8 mouse cellular contexts compared by ENCODE assay signal in the genomic region with DNA sequence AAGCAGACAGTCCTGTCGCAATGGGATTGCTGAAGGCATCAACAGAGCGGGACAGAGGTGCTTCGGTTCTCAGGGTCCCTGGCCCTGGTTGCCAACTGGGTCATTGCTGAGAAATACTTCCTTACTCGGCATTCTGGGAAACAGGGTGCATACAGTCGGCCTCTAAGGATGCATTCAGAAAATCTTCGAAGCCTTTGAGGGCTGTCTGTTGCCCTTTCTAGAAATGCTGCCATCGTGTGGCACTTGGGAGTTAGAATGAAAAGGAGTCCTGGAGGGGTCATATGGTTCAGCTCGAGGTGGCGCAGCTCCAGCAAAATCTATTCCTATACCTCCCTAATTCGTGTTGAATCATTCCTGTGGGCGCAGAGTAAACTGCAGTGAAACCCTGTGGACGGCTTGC. TPM values are rescaled to one million over a fixed set of nuclear protein-coding genes. Genes with fewer than 3 reads are reported as not detected.
DNase-seq lines count a peak whose midpoint lies in the region; ATAC-seq lines count a peak whose summit lies in the region.

No protein-coding gene starts in this region.

- no peak overlapping the region for H3K27ac ChIP-seq in kidney, embryonic 15.5 days
- no peak overlapping the region for H3K27ac ChIP-seq in neural tube, embryonic 15.5 days (replicated peaks)

- H3K9me3 ChIP-seq in kidney, embryonic 15.5 days (replicated peaks) = no peaks in the 10 kb centered on the region
- no peaks in the 10 kb centered on the region for H3K9me3 ChIP-seq in neural tube, embryonic 15.5 days (replicated peaks)

- H3K27me3 ChIP-seq in kidney, embryonic 15.5 days = no peaks in the 10 kb centered on the region
- no peaks in the 10 kb centered on the region for H3K27me3 ChIP-seq in neural tube, embryonic 15.5 days (replicated peaks)

- no peak overlapping the region for H3K9ac ChIP-seq in kidney, embryonic 15.5 days
- no peak overlapping the region for H3K9ac ChIP-seq in neural tube, embryonic 15.5 days (replicated peaks)

- no peak overlapping the region for H3K4me2 ChIP-seq in kidney, embryonic 15.5 days
- peak overlapping the region; percentile 16; the same call in 1 of the 2 replicates for H3K4me2 ChIP-seq in neural tube, embryonic 15.5 days

- H3K4me1 ChIP-seq in kidney, embryonic 15.5 days = peaks cover 4% of the 10 kb centered on the region; the same call in 1 of the 2 replicates
- no peaks in the 10 kb centered on the region for H3K4me1 ChIP-seq in neural tube, embryonic 15.5 days

- no peak for ATAC-seq in kidney, embryonic 15.5 days (replicated peaks; ENCODE audit: low FRiP score)
- ATAC-seq in neural tube, embryonic 15.5 days (ENCODE audit: low FRiP score) = no peak

- H3K4me3 ChIP-seq in kidney, embryonic 15.5 days (replicated peaks) = no peak overlapping the region
- no peak overlapping the region for H3K4me3 ChIP-seq in neural tube, embryonic 15.5 days (replicated peaks)

- DNase-seq in kidney, adult 11 months = peak; percentile 62
- DNase-seq in MN1 (ENCODE audit: low spot score) = peak; percentile 21
- peak; percentile 49 for DNase-seq in embryo, embryonic 11 days
- DNase-seq in kidney, postnatal 4 days = peak; percentile 62 to 68
- DNase-seq in cerebellum, adult 11 months = no peak
- no peak for DNase-seq in gastrocnemius, postnatal 25 days

- H3K36me3 ChIP-seq in kidney, embryonic 15.5 days = no peaks in the 10 kb centered on the region
- H3K36me3 ChIP-seq in neural tube, embryonic 15.5 days = no peaks in the 10 kb centered on the region

- WGBS in kidney, embryonic 15.5 days = 38% methylated on average over 12 of the region's 12 CpGs
- WGBS in neural tube, embryonic 15.5 days = 48% methylated on average over 12 of the region's 12 CpGs

RNA-seq across cellular contexts. Expression of gene Spp1, which starts 2.0 kb away (rescaled TPM):
- polyA plus RNA-seq in kidney, embryonic 15.5 days (2015; fragmentation: Nextera tagmentation; extraction: Ambion mirVana) = 64.9 and 527 TPM in 2 replicates
- polyA plus RNA-seq in neural tube, embryonic 15.5 days (2015; fragmentation: Nextera tagmentation; extraction: Ambion mirVana) = 20.5 and 23.8 TPM in 2 replicates
- total RNA-seq in gastrocnemius, postnatal 25 days (2021) = 1 to 10 TPM; 2.6 to 3.3 TPM

RNA-seq across cellular contexts. Expression of gene Pkd2, which starts 26.4 kb away (rescaled TPM):
- 16.5 and 18.5 TPM in 2 replicates for polyA plus RNA-seq in kidney, embryonic 15.5 days (2015; fragmentation: Nextera tagmentation; extraction: Ambion mirVana)
- 8.7 and 8.8 TPM in 2 replicates for polyA plus RNA-seq in neural tube, embryonic 15.5 days (2015; fragmentation: Nextera tagmentation; extraction: Ambion mirVana)
- total RNA-seq in gastrocnemius, postnatal 25 days (2021) = 10 to 100 TPM; 11.8 to 13.4 TPM

Comparison
In these comparisons a context has a peak if more than half of its experiments do, and no peak if none do; other contexts are left out.
1. DNase-seq: peak in kidney, adult 11 months (single experiment), MN1 (single experiment), embryo, embryonic 11 days (single experiment) and kidney, postnatal 4 days (2 of 2); none in cerebellum, adult 11 months (single experiment) and gastrocnemius, postnatal 25 days (single experiment).